Mouse (Mus musculus) heart, adult 2 months (tissue): ENCODE measurements around the gene Myom1.

ENCODE experiments used
- CTCF ChIP-seq: fragments of 200-600 bp; IDR thresholded peaks from 2 replicates; pipeline ENCODE4 v1.8.1; 2022; ENCODE audit warnings: antibody characterized with exemption, mild to moderate bottlenecking, moderate library complexity
- EP300 ChIP-seq: fragments of 200-500 bp; IDR thresholded peaks from 2 replicates; pipeline ENCODE4 v1.6.1; 2011; ENCODE audit warnings: low read depth, low read length, control low read depth; ENCODE audit not compliant: insufficient read depth
- POLR2A ChIP-seq: fragments of 200-500 bp; IDR thresholded peaks from 2 replicates; pipeline ENCODE4 v1.6.1; 2011; ENCODE audit warnings: mild to moderate bottlenecking, low read depth, low read length, control low read depth; ENCODE audit not compliant: insufficient read depth

- TF ChIP-seq CTCF: no peak
- TF ChIP-seq POLR2A: no peak
- no peak for TF ChIP-seq EP300
Measured at GRCm38 (mm10) chr17:71053134-71053708, 50.8 kb downstream of the Myom1 start.
